Mouse (Mus musculus): Measurements from ENCODE around the gene Tpte. TPM values are rescaled to one million over a fixed set of nuclear protein-coding genes. Genes with fewer than 3 reads are reported as not detected.
A peak's percentile ranks its signal among the peaks of the same experiment; 100 is the strongest.

Tpte gene
- total and polyA plus RNA-seq, 2 experiments from 2014 or later = not detected

DNA sequence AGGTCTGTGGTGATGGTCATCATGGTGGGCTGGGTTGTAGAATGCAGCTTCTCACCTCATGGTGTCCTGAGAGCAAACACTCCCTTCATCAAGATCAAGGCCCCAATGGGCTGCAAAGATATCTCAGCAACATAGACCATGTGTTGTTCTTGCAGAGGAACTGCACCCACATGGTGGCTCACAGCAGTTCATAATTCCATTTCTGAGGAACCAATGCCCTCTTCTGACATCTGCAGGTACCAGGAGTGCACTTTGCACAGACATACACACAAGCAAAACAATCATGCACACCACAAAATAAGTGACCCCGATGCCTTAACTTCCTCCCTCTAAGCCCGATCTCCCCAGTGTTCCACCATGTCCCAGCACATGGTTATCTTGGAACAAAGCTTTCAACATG lies 120.0 kb downstream of the Tpte start:
- H3K27ac ChIP-seq (ENCODE audit: low read depth, low read length) = no peak overlapping the region
- DNase-seq (ENCODE audit: low spot score) (no peak), ATAC-seq (ENCODE audit: low FRiP score) (no peak)
- no peaks in the 10 kb centered on the region for H3K27me3 ChIP-seq (ENCODE audit: insufficient read depth, low read length)
- no peaks in the 10 kb centered on the region for H3K9me3 ChIP-seq (ENCODE audit: low read length)
- WGBS = 85% methylated on average over 2 of the region's 2 CpGs
- no peaks in the 10 kb centered on the region for H3K36me3 ChIP-seq (ENCODE audit: insufficient read depth, low read length)
- no peak overlapping the region for H3K4me3 ChIP-seq (ENCODE audit: low read depth, low read length)
- TF ChIP-seq CTCF (IDR thresholded peaks at IDR 0.05) = no peak
- no peaks in the 10 kb centered on the region for H3K4me1 ChIP-seq (ENCODE audit: insufficient read depth, low read length)
- H3K9ac ChIP-seq (replicated peaks; ENCODE audit: low read length, poor library complexity, severe bottlenecking) = no peak overlapping the region
- H3K4me2 ChIP-seq (ENCODE audit: low read depth, low read length, poor library complexity, severe bottlenecking) = no peak overlapping the region

DNA sequence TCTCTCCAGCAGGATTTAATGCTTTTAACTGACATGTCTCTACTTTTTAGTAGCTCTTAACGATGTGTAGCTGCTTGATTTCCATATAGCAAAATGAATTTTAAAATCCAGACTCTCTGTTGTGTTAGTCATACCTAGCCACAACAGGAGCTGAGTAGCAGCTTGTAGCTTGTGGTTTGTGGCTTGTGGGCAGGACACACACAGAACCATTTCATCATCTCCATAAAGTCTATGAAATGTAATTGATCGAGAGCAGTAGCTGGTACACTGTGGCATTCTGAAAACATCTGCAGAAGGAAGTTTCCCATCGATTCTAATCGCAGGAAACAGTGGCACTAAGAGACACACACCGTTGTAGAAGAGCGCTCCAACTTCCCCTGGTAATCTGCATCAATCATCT lies 122.5 kb downstream of the Tpte start:
- ATAC-seq (ENCODE audit: low FRiP score) (no peak), DNase-seq (ENCODE audit: low spot score) (no peak)
- no peak overlapping the region for H3K4me3 ChIP-seq (ENCODE audit: low read depth, low read length)
- TF ChIP-seq CTCF (IDR thresholded peaks at IDR 0.05) = no peak
- H3K4me1 ChIP-seq (ENCODE audit: insufficient read depth, low read length) = no peaks in the 10 kb centered on the region
- H3K27ac ChIP-seq (ENCODE audit: low read depth, low read length) = no peak overlapping the region
- H3K9ac ChIP-seq (replicated peaks; ENCODE audit: low read length, poor library complexity, severe bottlenecking) = no peak overlapping the region
- H3K27me3 ChIP-seq (ENCODE audit: insufficient read depth, low read length) = no peaks in the 10 kb centered on the region
- H3K4me2 ChIP-seq (ENCODE audit: low read depth, low read length, poor library complexity, severe bottlenecking) = no peak overlapping the region
- H3K36me3 ChIP-seq (ENCODE audit: insufficient read depth, low read length) = no peaks in the 10 kb centered on the region
- H3K9me3 ChIP-seq (ENCODE audit: low read length) = no peaks in the 10 kb centered on the region
- WGBS = 81% methylated on average over 6 of the region's 6 CpGs

DNA sequence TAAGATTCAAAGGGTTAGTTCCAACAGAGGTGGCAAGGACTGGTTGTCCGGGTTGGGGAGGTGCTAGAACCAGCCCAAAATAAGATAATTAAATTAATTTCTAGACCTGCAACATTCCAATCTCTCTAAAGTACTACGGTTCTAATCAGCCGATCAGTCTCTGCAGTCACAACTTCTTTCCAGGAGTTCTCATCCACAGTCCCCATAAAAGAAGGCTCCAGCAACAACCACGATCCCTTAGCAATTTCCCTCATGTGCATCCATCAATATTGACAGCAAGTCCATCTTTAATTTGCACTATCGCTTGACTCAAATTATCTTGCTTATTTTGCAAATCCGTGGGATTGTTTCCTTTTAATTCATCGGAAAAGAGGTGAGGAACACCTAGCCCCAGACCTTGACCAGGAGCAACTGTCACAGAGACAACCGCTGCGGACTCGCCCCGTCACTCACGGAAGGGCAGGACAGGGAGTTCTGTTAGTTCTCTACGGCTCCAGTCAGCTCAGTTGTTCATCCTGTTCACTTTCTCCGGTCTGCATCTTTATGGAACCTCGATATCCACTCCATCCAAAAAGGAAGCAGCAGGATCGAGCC lies 127.5 kb downstream of the Tpte start:
- TF ChIP-seq CTCF (IDR thresholded peaks at IDR 0.05) = no peak
- H3K4me1 ChIP-seq (ENCODE audit: insufficient read depth, low read length) = peaks cover 4% of the 10 kb centered on the region; the same call in 1 of the 2 replicates
- DNase-seq (ENCODE audit: low spot score) = no peak
- no peaks in the 10 kb centered on the region for H3K9me3 ChIP-seq (ENCODE audit: low read length)
- peak overlapping the region; percentile 90 for H3K4me3 ChIP-seq (ENCODE audit: low read depth, low read length)
- peak overlapping the region; percentile 65 for H3K4me2 ChIP-seq (ENCODE audit: low read depth, low read length, poor library complexity, severe bottlenecking)
- WGBS = 19% methylated on average over 16 of the region's 16 CpGs
- peak overlapping the region; percentile 74 for H3K9ac ChIP-seq (replicated peaks; ENCODE audit: low read length, poor library complexity, severe bottlenecking)
- H3K27ac ChIP-seq (ENCODE audit: low read depth, low read length) = peak overlapping the region; percentile 77
- H3K36me3 ChIP-seq (ENCODE audit: insufficient read depth, low read length) = peaks cover 3% of the 10 kb centered on the region
- ATAC-seq (ENCODE audit: low FRiP score) = 0 out of 2 replicates have a peak, but pooled peaks have one; percentile 11
- no peaks in the 10 kb centered on the region for H3K27me3 ChIP-seq (ENCODE audit: insufficient read depth, low read length)

DNA sequence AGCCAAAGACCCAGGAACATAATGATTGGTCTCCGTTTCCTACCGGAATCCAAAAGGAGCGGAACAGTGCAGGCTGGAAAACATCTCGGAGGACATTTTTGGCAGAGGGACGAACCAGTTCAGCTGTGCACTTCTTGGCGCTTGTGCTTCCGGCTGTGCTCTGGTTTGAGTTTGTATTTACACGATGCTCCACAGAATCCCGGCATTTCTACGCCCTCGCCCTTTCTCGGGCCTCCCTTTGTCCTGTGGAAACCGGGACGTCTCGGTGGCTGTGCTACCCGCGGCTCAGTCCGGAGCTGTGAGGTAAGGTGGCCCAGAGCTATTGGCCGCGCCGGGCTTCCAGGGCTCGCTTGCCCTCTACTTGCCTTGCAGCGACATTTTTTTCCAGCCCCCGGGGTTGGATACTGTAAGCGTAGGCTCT lies 128.1 kb downstream of the Tpte start, which contains the start of gene Mrps31:
Gene Mrps31, plus strand, starts transcription at position 80 of the 421 bp plus-strand sequence.
- DNase-seq (ENCODE audit: low spot score) = peak; percentile 96
- H3K36me3 ChIP-seq (ENCODE audit: insufficient read depth, low read length) = peaks cover 5% of the 10 kb centered on the region
- TF ChIP-seq CTCF (IDR thresholded peaks at IDR 0.05) = no peak; the same call in 1 of the 2 replicates
- peak within 1 kb of the TSS; percentile 65 for H3K4me2 ChIP-seq (ENCODE audit: low read depth, low read length, poor library complexity, severe bottlenecking)
- under 1% methylated on average over 25 of the region's 25 CpGs for WGBS
- H3K4me3 ChIP-seq (ENCODE audit: low read depth, low read length) = peak within 1 kb of the TSS; percentile 90
- H3K27ac ChIP-seq (ENCODE audit: low read depth, low read length) = peak within 1 kb of the TSS; percentile 77
- no peaks in the 10 kb centered on the region for H3K9me3 ChIP-seq (ENCODE audit: low read length)
- ATAC-seq (ENCODE audit: low FRiP score) = peak; percentile 95
- H3K27me3 ChIP-seq (ENCODE audit: insufficient read depth, low read length) = no peaks in the 10 kb centered on the region
- peak within 1 kb of the TSS; percentile 82 for H3K9ac ChIP-seq (replicated peaks; ENCODE audit: low read length, poor library complexity, severe bottlenecking)
- peaks cover 4% of the 10 kb centered on the region; the same call in 1 of the 2 replicates for H3K4me1 ChIP-seq (ENCODE audit: insufficient read depth, low read length)

DNA sequence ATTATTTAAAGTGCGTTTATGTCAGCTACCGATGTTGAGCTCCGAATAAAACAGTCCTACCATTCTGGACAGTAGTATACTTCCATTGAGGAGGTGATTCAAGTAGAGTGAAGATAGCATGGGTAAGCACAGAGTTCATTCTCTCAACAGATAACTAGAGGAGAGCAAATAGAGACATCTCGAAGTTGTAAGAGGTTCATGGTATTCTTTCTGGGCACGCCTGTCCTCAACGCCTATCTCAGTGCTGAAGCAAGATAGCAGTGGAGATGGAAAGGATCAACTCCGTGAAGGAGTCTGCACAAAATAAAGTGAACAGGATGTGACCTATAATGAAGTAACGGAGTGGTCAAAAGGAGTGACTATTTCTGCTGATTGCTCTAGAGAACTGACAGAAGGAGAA lies 128.7 kb downstream of the Tpte start:
- H3K9me3 ChIP-seq (ENCODE audit: low read length) = no peaks in the 10 kb centered on the region
- DNase-seq (ENCODE audit: low spot score) (no peak), ATAC-seq (ENCODE audit: low FRiP score) (no peak)
- no peaks in the 10 kb centered on the region for H3K27me3 ChIP-seq (ENCODE audit: insufficient read depth, low read length)
- H3K4me3 ChIP-seq (ENCODE audit: low read depth, low read length) = peak overlapping the region; percentile 90
- peaks cover 4% of the 10 kb centered on the region; the same call in 1 of the 2 replicates for H3K4me1 ChIP-seq (ENCODE audit: insufficient read depth, low read length)
- WGBS = 22% methylated on average over 8 of the region's 8 CpGs
- H3K36me3 ChIP-seq (ENCODE audit: insufficient read depth, low read length) = peaks cover 5% of the 10 kb centered on the region
- peak overlapping the region; percentile 82 for H3K9ac ChIP-seq (replicated peaks; ENCODE audit: low read length, poor library complexity, severe bottlenecking)
- peak overlapping the region; percentile 65 for H3K4me2 ChIP-seq (ENCODE audit: low read depth, low read length, poor library complexity, severe bottlenecking)
- no peak overlapping the region for H3K27ac ChIP-seq (ENCODE audit: low read depth, low read length)
- no peak for TF ChIP-seq CTCF (IDR thresholded peaks at IDR 0.05)

Other genes starting within 250 kb of the Tpte start
- 3.3 and 5.4 TPM in 2 replicates for gene Atp7b, start 223.1 kb upstream of the Tpte start, total RNA-seq (2014; rRNA removed)
- 1.6 TPM in 2 replicates for gene Atp7b, start 223.1 kb upstream of the Tpte start, polyA plus RNA-seq (2015; fragmentation: Nextera tagmentation; extraction: Ambion mirVana)
- 39.1 and 44.6 TPM in 2 replicates for gene Alg11, start 222.7 kb upstream of the Tpte start, total RNA-seq (2014; rRNA removed)
- 38.8 and 40.7 TPM in 2 replicates for gene Alg11, start 222.7 kb upstream of the Tpte start, polyA plus RNA-seq (2015; fragmentation: Nextera tagmentation; extraction: Ambion mirVana)
- 0.38 and 0.66 TPM in 2 replicates for gene Nek5, start 158.4 kb upstream of the Tpte start, total RNA-seq (2014; rRNA removed)
- gene Nek5, start 158.4 kb upstream of the Tpte start, polyA plus RNA-seq (2015; fragmentation: Nextera tagmentation; extraction: Ambion mirVana) = 0.59 and 1.1 TPM in 2 replicates
- gene Nek3, start 117.0 kb upstream of the Tpte start, total RNA-seq (2014; rRNA removed) = 4.1 and 4.4 TPM in 2 replicates
- gene Nek3, start 117.0 kb upstream of the Tpte start, polyA plus RNA-seq (2015; fragmentation: Nextera tagmentation; extraction: Ambion mirVana) = 5.1 and 6.8 TPM in 2 replicates
- gene Ckap2, start 97.6 kb upstream of the Tpte start, total RNA-seq (2014; rRNA removed) = 4.1 and 7.5 TPM in 2 replicates
- 5.1 and 5.4 TPM in 2 replicates for gene Ckap2, start 97.6 kb upstream of the Tpte start, polyA plus RNA-seq (2015; fragmentation: Nextera tagmentation; extraction: Ambion mirVana)
- 33.2 and 38.9 TPM in 2 replicates for gene Vps36, start 90.6 kb upstream of the Tpte start, total RNA-seq (2014; rRNA removed)
- gene Vps36, start 90.6 kb upstream of the Tpte start, polyA plus RNA-seq (2015; fragmentation: Nextera tagmentation; extraction: Ambion mirVana) = 37.4 and 40.9 TPM in 2 replicates
- 3.0 and 5.4 TPM in 2 replicates for gene Thsd1, start 56.1 kb upstream of the Tpte start, total RNA-seq (2014; rRNA removed)
- 4.5 and 4.6 TPM in 2 replicates for gene Thsd1, start 56.1 kb upstream of the Tpte start, polyA plus RNA-seq (2015; fragmentation: Nextera tagmentation; extraction: Ambion mirVana)
- 6.0 and 7.7 TPM in 2 replicates for gene Slc25a15, start 115.2 kb downstream of the Tpte start, total RNA-seq (2014; rRNA removed)
- 5.8 and 6.5 TPM in 2 replicates for gene Slc25a15, start 115.2 kb downstream of the Tpte start, polyA plus RNA-seq (2015; fragmentation: Nextera tagmentation; extraction: Ambion mirVana)
- gene Mrps31, start 127.9 kb downstream of the Tpte start, total RNA-seq (2014; rRNA removed) = 17.4 and 25.0 TPM in 2 replicates
- gene Mrps31, start 127.9 kb downstream of the Tpte start, polyA plus RNA-seq (2015; fragmentation: Nextera tagmentation; extraction: Ambion mirVana) = 33.5 TPM in 2 replicates

Measured in midbrain, postnatal 0 days (tissue).